Comparison of ENCODE assay signal across 10 mouse cellular contexts in the genomic region with DNA sequence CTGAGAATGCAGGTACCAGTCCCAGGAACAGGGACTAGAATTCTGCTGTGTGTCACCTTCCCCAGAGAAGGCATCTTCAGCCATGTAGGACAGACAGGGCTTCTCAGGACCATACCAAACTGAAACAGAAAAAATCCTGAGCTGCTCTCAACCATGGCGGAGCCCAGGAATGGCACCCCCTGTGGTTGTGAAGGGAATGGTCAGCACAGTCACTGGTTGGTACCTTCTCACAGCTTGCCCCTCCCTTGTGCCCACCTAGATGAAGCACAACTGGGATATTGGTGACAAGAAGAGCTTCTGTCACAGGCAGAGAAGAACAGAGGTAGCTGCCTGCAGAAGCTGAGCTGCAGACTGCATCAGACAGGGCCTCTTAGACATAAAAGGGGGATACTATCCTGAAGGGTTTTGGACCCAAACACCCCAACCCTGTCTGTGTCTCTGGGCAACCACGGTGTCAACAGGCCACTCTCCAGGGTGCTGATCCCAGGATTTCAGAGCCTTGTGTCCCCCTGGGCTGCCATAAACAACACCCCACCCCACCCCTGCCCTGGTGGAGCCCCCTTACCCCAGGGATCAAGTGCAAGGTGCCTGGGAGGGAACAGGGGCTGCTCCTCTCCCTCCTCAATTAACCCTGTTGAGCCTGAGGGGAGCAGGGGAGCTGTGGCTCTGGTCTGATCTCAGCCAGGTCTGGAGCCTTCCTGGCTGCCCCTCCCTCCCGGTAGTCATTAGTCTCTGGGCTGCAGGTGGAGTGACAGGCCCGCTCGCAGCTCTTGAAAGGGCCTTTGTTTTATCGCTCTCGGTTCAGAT.
DNase-seq lines count a peak whose midpoint lies in the region; ATAC-seq lines count a peak whose summit lies in the region.
"Had no signal": no experiment of that assay in that cellular context is flagged by ENCODE, and none has a peak within 500 bp of the region (broad histone marks: within the 10 kb centered on the region; RNA-seq: fewer than 3 reads in every experiment).

No protein-coding gene starts in this region.

- 13% methylated on average over 7 of the region's 7 CpGs for WGBS in forebrain, embryonic 11.5 days
- 11% methylated on average over 7 of the region's 7 CpGs for WGBS in limb, embryonic 10.5 days
- whole genome bisulfite sequencing in liver, embryonic 11.5 days: 20% methylated on average over 7 of the region's 7 CpGs

- H3K27me3 ChIP-seq in forebrain, embryonic 11.5 days (ENCODE audit: control insufficient read depth, insufficient read depth, low read length): no peaks in the 10 kb centered on the region
- H3K27me3 ChIP-seq in limb, embryonic 10.5 days (ENCODE audit: low read depth, poor library complexity, severe bottlenecking): peaks cover 4% of the 10 kb centered on the region; the same call in 1 of the 2 replicates
- H3K27me3 ChIP-seq in liver, embryonic 11.5 days (replicated peaks; ENCODE audit: control insufficient read depth, insufficient read depth, low read length): no peaks in the 10 kb centered on the region

- H3K9me3 ChIP-seq in forebrain, embryonic 11.5 days (ENCODE audit: control insufficient read depth, low read length): no peaks in the 10 kb centered on the region
- H3K9me3 ChIP-seq in limb, embryonic 10.5 days (replicated peaks): no peaks in the 10 kb centered on the region
- H3K9me3 ChIP-seq in liver, embryonic 11.5 days (ENCODE audit: control insufficient read depth, low read length): no peaks in the 10 kb centered on the region

- no peak overlapping the region for H3K4me2 ChIP-seq in forebrain, embryonic 11.5 days (ENCODE audit: low read depth, low read length, severe bottlenecking)
- H3K4me2 ChIP-seq in liver, embryonic 11.5 days: no peak overlapping the region

- H3K27ac ChIP-seq in forebrain, embryonic 11.5 days (ENCODE audit: low read depth, low read length): peak overlapping the region; percentile 15
- H3K27ac ChIP-seq in limb, embryonic 10.5 days: no peak overlapping the region
- no peak overlapping the region for H3K27ac ChIP-seq in liver, embryonic 11.5 days (ENCODE audit: low read depth, low read length)

- intact Hi-C loops in left cerebral cortex, postnatal 4 days (cut with DNase I): no loop called here

- DNase-seq in left cerebral cortex, postnatal 4 days: peak; percentile 36
- no peak for DNase-seq in left cerebral cortex, adult 8-10 months (ENCODE audit: low spot score in 2 of 2)
- peak; percentile 70 for DNase-seq in forebrain, embryonic 11.5 days (ENCODE audit: low spot score)
- peak; percentile 57 for DNase-seq in limb, embryonic 10.5 days (ENCODE audit: low spot score)
- DNase-seq in retina, embryonic 14.5 days (ENCODE audit: low spot score): peak; percentile 37
- no peak for DNase-seq in liver, embryonic 11.5 days (ENCODE audit: low spot score)
- DNase-seq in gastrocnemius, postnatal 4 days (ENCODE audit: low spot score in 2 of 2): no peak
- DNase-seq in adrenal gland, adult (ENCODE audit: inconsistent age in 2 of 2, low spot score in 1 of 2): no peak
- DNase-seq: kidney, adult 8-10 months had no signal

- peak; percentile 73 for ATAC-seq in forebrain, embryonic 11.5 days (replicated peaks; ENCODE audit: low FRiP score)
- no peak for ATAC-seq in liver, embryonic 11.5 days (replicated peaks; ENCODE audit: low FRiP score)

- H3K4me3 ChIP-seq in forebrain, embryonic 11.5 days (ENCODE audit: low read depth, low read length): no peak overlapping the region
- no peak overlapping the region for H3K4me3 ChIP-seq in limb, embryonic 10.5 days
- H3K4me3 ChIP-seq in liver, embryonic 11.5 days (ENCODE audit: low read depth, low read length): no peak overlapping the region

- H3K36me3 ChIP-seq in forebrain, embryonic 11.5 days (ENCODE audit: control insufficient read depth, insufficient read depth, low read length): no peaks in the 10 kb centered on the region
- no peaks in the 10 kb centered on the region for H3K36me3 ChIP-seq in limb, embryonic 10.5 days
- no peaks in the 10 kb centered on the region for H3K36me3 ChIP-seq in liver, embryonic 11.5 days (ENCODE audit: control insufficient read depth, insufficient read depth, low read length)
- H3K36me3 ChIP-seq: G1E had no signal

- peaks cover 10% of the 10 kb centered on the region for H3K4me1 ChIP-seq in forebrain, embryonic 11.5 days (replicated peaks; ENCODE audit: control insufficient read depth, insufficient read depth, low read length)
- H3K4me1 ChIP-seq in limb, embryonic 10.5 days: peaks cover 47% of the 10 kb centered on the region
- H3K4me1 ChIP-seq in liver, embryonic 11.5 days (replicated peaks; ENCODE audit: control insufficient read depth, insufficient read depth, low read length): no peaks in the 10 kb centered on the region

- no peak overlapping the region for H3K9ac ChIP-seq in forebrain, embryonic 11.5 days (ENCODE audit: low read length)
- H3K9ac ChIP-seq in liver, embryonic 11.5 days (ENCODE audit: low read depth, low read length): no peak overlapping the region

Comparison
In these comparisons a context has a peak if more than half of its experiments do, and no peak if none do; other contexts are left out.
1. DNase-seq: peak in left cerebral cortex, postnatal 4 days (single experiment), forebrain, embryonic 11.5 days (single experiment), limb, embryonic 10.5 days (single experiment) and retina, embryonic 14.5 days (single experiment); none in left cerebral cortex, adult 8-10 months (0 of 2), liver, embryonic 11.5 days (single experiment), gastrocnemius, postnatal 4 days (0 of 2) and adrenal gland, adult (0 of 2).